Mouse (Mus musculus): ENCODE measurements around the gene Gm11563.

GRCm38 (mm10) chr11:99650136-99650535 lies 8.6 kb downstream of the Gm11563 start, which contains the start of gene Gm11555:
- no peak for TF ChIP-seq POLR2A (IDR thresholded peaks at IDR 0.05; ENCODE audit: low read depth, low read length)
- no peak for TF ChIP-seq CTCF (IDR thresholded peaks at IDR 0.05; ENCODE audit: borderline replicate concordance, insufficient read depth, low read length)

Data from embryonic fibroblast, embryonic 13.5 days (primary cell).